ENCODE assay signal across 12 mouse cellular contexts in genomic region chr10:12354556-12354955, GRCm38 (mm10).
DNase-seq lines count a peak whose midpoint lies in the region; ATAC-seq lines count a peak whose summit lies in the region.
"Had no signal": no experiment of that assay in that cellular context is flagged by ENCODE, and none has a peak within 500 bp of the region (broad histone marks: within the 10 kb centered on the region; RNA-seq: fewer than 3 reads in every experiment).

No protein-coding gene starts in this region.

- no peaks in the 10 kb centered on the region for H3K9me3 ChIP-seq in heart, embryonic 15.5 days (replicated peaks)
- no peaks in the 10 kb centered on the region for H3K9me3 ChIP-seq in intestine, embryonic 15.5 days
- H3K9me3 ChIP-seq: liver, embryonic 13.5 days had no signal

- H3K27me3 ChIP-seq in heart, embryonic 15.5 days: no peaks in the 10 kb centered on the region
- no peaks in the 10 kb centered on the region for H3K27me3 ChIP-seq in intestine, embryonic 15.5 days (replicated peaks)
- H3K27me3 ChIP-seq: liver, embryonic 13.5 days had no signal

- H3K9ac ChIP-seq in heart, embryonic 15.5 days: no peak overlapping the region
- H3K9ac ChIP-seq in intestine, embryonic 15.5 days: no peak overlapping the region
- H3K9ac ChIP-seq: liver, embryonic 13.5 days had no signal

- peak; percentile 97 for ATAC-seq in frontal cortex, adult (ENCODE audit: low TSS enrichment)
- ATAC-seq in heart, embryonic 15.5 days (replicated peaks; ENCODE audit: insufficient number of reproducible peaks, insufficient read depth, low FRiP score, low read depth): peak; percentile 85
- no peak for ATAC-seq in intestine, embryonic 15.5 days
- ATAC-seq: intestine, embryonic 16.5 days had no signal

- H3K36me3 ChIP-seq in heart, embryonic 15.5 days: no peaks in the 10 kb centered on the region
- H3K36me3 ChIP-seq in intestine, embryonic 15.5 days: no peaks in the 10 kb centered on the region
- H3K36me3 ChIP-seq: liver, embryonic 13.5 days had no signal

- no peak for DNase-seq in frontal cortex, postnatal 14 days (ENCODE audit: low spot score in 2 of 2)
- DNase-seq in right cerebral cortex, postnatal 10 days (ENCODE audit: low spot score in 2 of 2): peak; percentile 40 to 46
- DNase-seq in right cerebral cortex, postnatal 14 days: no peak
- no peak for DNase-seq in natural killer cell, adult 2 months (ENCODE audit: low spot score in 2 of 2)
- DNase-seq in embryo, embryonic 10 days (ENCODE audit: low spot score): no peak
- DNase-seq: kidney, postnatal 4 days; liver, embryonic 13.5 days; thymus, postnatal 25 days had no signal

- H3K27ac ChIP-seq in heart, embryonic 15.5 days: peak overlapping the region; percentile 89
- no peak overlapping the region for H3K27ac ChIP-seq in intestine, embryonic 15.5 days
- H3K27ac ChIP-seq: liver, embryonic 13.5 days had no signal

- no peak overlapping the region for H3K4me2 ChIP-seq in heart, embryonic 15.5 days
- H3K4me2 ChIP-seq in intestine, embryonic 15.5 days (replicated peaks): no peak overlapping the region
- H3K4me2 ChIP-seq: liver, embryonic 13.5 days had no signal

- 34% methylated on average over 4 of the region's 4 CpGs for WGBS in heart, embryonic 15.5 days
- 78% methylated on average over 4 of the region's 4 CpGs for WGBS in intestine, embryonic 15.5 days

- peaks cover 8% of the 10 kb centered on the region; the same call in 1 of the 2 replicates for H3K4me1 ChIP-seq in heart, embryonic 15.5 days (replicated peaks)
- no peaks in the 10 kb centered on the region for H3K4me1 ChIP-seq in intestine, embryonic 15.5 days (replicated peaks)
- H3K4me1 ChIP-seq: liver, embryonic 13.5 days had no signal

- no peak overlapping the region for H3K4me3 ChIP-seq in heart, embryonic 15.5 days
- no peak overlapping the region for H3K4me3 ChIP-seq in intestine, embryonic 15.5 days (replicated peaks)
- H3K4me3 ChIP-seq: liver, embryonic 13.5 days had no signal

Comparison
In these comparisons a context has a peak if more than half of its experiments do, and no peak if none do; other contexts are left out.
1. DNase-seq: peak in right cerebral cortex, postnatal 10 days (2 of 2); none in frontal cortex, postnatal 14 days (0 of 2), right cerebral cortex, postnatal 14 days (single experiment), natural killer cell, adult 2 months (0 of 2) and embryo, embryonic 10 days (single experiment).